Mouse (Mus musculus): ENCODE data around the gene Mpeg1.

Mpeg1 gene

GRCm38 (mm10) chr19:12491636-12492035 lies 31.1 kb downstream of the Mpeg1 start:
- no peak for DNase-seq (ENCODE audit: low read depth, low spot score)

GRCm38 (mm10) chr19:12493453-12494186 lies 33.0 kb downstream of the Mpeg1 start:
- no peak for DNase-seq (ENCODE audit: low read depth, low spot score)

- no peak for DNase-seq (ENCODE audit: low read depth, low spot score)
Measured at GRCm38 (mm10) chr19:12494187-12494458, 33.5 kb downstream of the Mpeg1 start.

GRCm38 (mm10) chr19:12494972-12495535 lies 34.5 kb downstream of the Mpeg1 start:
- no peak for DNase-seq (ENCODE audit: low read depth, low spot score)

GRCm38 (mm10) chr19:12496241-12496640 lies 35.7 kb downstream of the Mpeg1 start:
- DNase-seq (ENCODE audit: low read depth, low spot score): no peak

GRCm38 (mm10) chr19:12497909-12498308 lies 37.3 kb downstream of the Mpeg1 start:
- no peak for DNase-seq (ENCODE audit: low read depth, low spot score)

GRCm38 (mm10) chr19:12498321-12498720 lies 37.7 kb downstream of the Mpeg1 start:
- no peak for DNase-seq (ENCODE audit: low read depth, low spot score)

- no peak for DNase-seq (ENCODE audit: low read depth, low spot score)
Measured at GRCm38 (mm10) chr19:12498941-12499340, 38.4 kb downstream of the Mpeg1 start.

- DNase-seq (ENCODE audit: low read depth, low spot score): no peak
Measured at GRCm38 (mm10) chr19:12499485-12499884, 38.9 kb downstream of the Mpeg1 start.

- DNase-seq (ENCODE audit: low read depth, low spot score): peak; percentile 89
Measured at GRCm38 (mm10) chr19:12500124-12500523, 39.5 kb downstream of the Mpeg1 start.

- DNase-seq (ENCODE audit: low read depth, low spot score): no peak
Measured at GRCm38 (mm10) chr19:12500881-12501311, 40.3 kb downstream of the Mpeg1 start.

- peak; percentile 89 for DNase-seq (ENCODE audit: low read depth, low spot score)
Measured at GRCm38 (mm10) chr19:12501370-12502347, 41.1 kb downstream of the Mpeg1 start, which contains the start of gene Dtx4. Gene Dtx4, minus strand, starts transcription at chr19:12501454.

GRCm38 (mm10) chr19:12502756-12503155 lies 42.2 kb downstream of the Mpeg1 start:
- DNase-seq (ENCODE audit: low read depth, low spot score): no peak

GRCm38 (mm10) chr19:12514621-12515020 lies 54.0 kb downstream of the Mpeg1 start:
- no peak for DNase-seq (ENCODE audit: low read depth, low spot score)

Data from telencephalon, adult 2 months (tissue).